Mouse (Mus musculus): Measurements from ENCODE around the gene Clasrp. TPM values are rescaled to one million over a fixed set of nuclear protein-coding genes. Genes with fewer than 3 reads are reported as not detected.

Clasrp gene
- 68.5 and 172 TPM in 2 replicates for polyA plus RNA-seq (2012; rRNA removed)

DNA sequence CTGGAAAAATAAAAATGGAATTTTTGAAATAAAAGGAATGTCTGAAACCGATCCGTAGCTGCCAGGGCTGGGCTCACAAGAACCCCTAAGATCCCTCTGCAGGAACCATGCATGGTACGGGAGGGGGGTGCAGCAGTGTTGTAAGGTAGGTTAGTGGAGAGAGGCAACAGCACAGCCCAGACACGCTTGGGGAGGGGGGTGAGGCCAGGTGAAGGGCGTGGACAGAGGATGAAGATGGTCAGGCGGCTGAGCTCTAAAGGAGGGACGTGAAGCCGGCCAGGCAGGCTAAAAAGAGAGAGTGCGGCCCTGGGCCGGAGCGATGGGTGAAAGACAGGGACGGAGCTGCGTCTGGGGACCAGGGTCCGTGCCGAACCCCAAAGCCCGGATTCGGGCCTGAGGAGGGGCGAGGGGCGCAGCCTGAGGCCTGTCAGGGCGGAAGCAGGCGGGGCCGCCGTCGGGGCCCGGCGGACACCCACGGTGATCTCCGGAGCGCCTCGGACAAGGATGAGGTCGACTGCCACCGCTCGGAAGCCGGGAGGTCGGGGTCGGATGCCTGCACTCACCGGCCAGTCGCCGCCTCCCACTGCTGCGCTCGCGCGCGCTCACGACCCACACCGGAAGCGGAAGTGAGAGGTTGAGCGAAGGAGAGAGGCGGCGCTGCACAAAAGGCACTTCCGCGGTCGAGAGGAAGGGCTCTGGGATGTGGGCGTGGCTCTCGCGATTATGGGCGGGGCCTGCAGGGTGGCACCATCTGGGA lies at the start of gene Clasrp:
Clasrp (minus strand) TSS at position 638 of the 757 bp plus-strand sequence.

GRCm38 (mm10) chr7:19629361-19629734 lies 25.1 kb upstream of the Clasrp start, which contains the start of gene Relb:
TSS of gene Relb (minus strand) at chr7:19629438.

DNA sequence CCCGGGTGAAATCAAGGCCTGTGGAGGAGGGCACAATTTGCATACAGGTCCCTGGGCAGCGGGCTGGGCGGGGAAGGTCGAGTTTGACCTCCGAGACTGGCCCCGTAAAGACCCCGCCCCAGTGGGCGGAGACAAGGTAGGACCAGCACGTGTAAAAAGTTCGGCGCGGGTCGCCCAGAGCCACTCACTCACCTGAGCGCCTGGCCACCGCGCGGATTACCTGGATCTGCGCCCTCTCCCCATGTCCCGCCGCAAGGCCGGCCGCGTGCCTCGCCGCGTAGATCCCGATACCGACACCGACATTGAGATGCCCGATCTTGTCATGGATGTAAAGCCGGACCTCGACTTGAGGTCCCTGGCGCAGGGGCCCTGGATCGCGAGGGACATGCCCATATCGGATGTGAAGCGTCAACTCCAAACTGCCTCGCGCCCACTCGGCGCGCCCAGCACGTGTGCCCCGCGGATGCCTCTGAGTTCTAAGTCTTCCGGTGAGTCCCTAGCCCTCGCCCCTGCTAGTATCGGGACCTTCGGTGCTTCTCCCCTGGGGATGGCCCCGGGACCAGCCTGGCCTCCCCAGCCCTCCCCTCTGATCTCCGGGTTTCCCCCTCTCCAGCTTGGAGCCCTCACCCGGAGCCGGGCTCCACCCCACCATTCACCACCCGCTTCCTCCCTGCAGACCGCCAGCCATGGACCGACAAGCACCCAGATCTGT lies 27.0 kb downstream of the Clasrp start, which contains the start of the genes Zfp296 and Gemin7:
Zfp296 (plus strand) TSS at position 147 of the 712 bp plus-strand sequence.
Gemin7 (minus strand) TSS at position 455 of the 712 bp plus-strand sequence.

GRCm38 (mm10) chr7:19562643-19563410 lies 41.5 kb downstream of the Clasrp start, which contains the start of gene Ppp1r37:
TSS of gene Ppp1r37 (minus strand) at chr7:19563076.

Other genes starting within 250 kb of the Clasrp start
- gene Cd3eap, start 245.0 kb downstream of the Clasrp start, polyA plus RNA-seq (2012; rRNA removed), result 3.9 and 7.8 TPM in 2 replicates
- 21.4 and 23.5 TPM in 2 replicates for gene Ppp1r13l, start 244.7 kb downstream of the Clasrp start, polyA plus RNA-seq (2012; rRNA removed)
- 25.1 and 27.9 TPM in 2 replicates for gene Ercc2, start 222.5 kb downstream of the Clasrp start, polyA plus RNA-seq (2012; rRNA removed)
- 16.2 and 18.5 TPM in 2 replicates for gene Klc3, start 200.4 kb downstream of the Clasrp start, polyA plus RNA-seq (2012; rRNA removed)
- 315 and 356 TPM in 2 replicates for gene Ckm, start 199.7 kb downstream of the Clasrp start, polyA plus RNA-seq (2012; rRNA removed)
- gene Mark4, start 145.7 kb downstream of the Clasrp start, polyA plus RNA-seq (2012; rRNA removed), result 10.8 and 27.7 TPM in 2 replicates
- 6.3 and 7.2 TPM in 2 replicates for gene Exoc3l2, start 141.2 kb downstream of the Clasrp start, polyA plus RNA-seq (2012; rRNA removed)
- gene Bloc1s3, start 96.1 kb downstream of the Clasrp start, polyA plus RNA-seq (2012; rRNA removed), result 7.3 and 15.7 TPM in 2 replicates
- 119 and 179 TPM in 2 replicates for gene Trappc6a, start 96.1 kb downstream of the Clasrp start, polyA plus RNA-seq (2012; rRNA removed)
- 45.5 and 87.5 TPM in 2 replicates for gene Nkpd1, start 86.6 kb downstream of the Clasrp start, polyA plus RNA-seq (2012; rRNA removed)
- 78.3 and 88.5 TPM in 2 replicates for gene Ppp1r37, start 41.4 kb downstream of the Clasrp start, polyA plus RNA-seq (2012; rRNA removed)
- gene Zfp296, start 27.2 kb downstream of the Clasrp start, polyA plus RNA-seq (2012; rRNA removed), result 7.5 and 7.9 TPM in 2 replicates
- gene Gemin7, start 26.9 kb downstream of the Clasrp start, polyA plus RNA-seq (2012; rRNA removed), result 59.4 and 88.0 TPM in 2 replicates
- 10.6 and 18.6 TPM in 2 replicates for gene Relb, start 25.0 kb upstream of the Clasrp start, polyA plus RNA-seq (2012; rRNA removed)
- gene Clptm1, start 60.5 kb upstream of the Clasrp start, polyA plus RNA-seq (2012; rRNA removed), result 55.4 and 69.0 TPM in 2 replicates
- gene Apoc2, start 73.5 kb upstream of the Clasrp start, polyA plus RNA-seq (2012; rRNA removed), result 1.1 and 1.6 TPM in 2 replicates
- gene Gm44805, start 76.9 kb upstream of the Clasrp start, polyA plus RNA-seq (2012; rRNA removed), result not detected in 2 replicates
- 0.37 TPM in 1 of 2 replicates, not detected in the other for gene Apoc4, start 77.0 kb upstream of the Clasrp start, polyA plus RNA-seq (2012; rRNA removed)
- 6.5 and 8.3 TPM in 2 replicates for gene Apoc1, start 88.2 kb upstream of the Clasrp start, polyA plus RNA-seq (2012; rRNA removed)
- gene Apoe, start 94.7 kb upstream of the Clasrp start, polyA plus RNA-seq (2012; rRNA removed), result 235 and 380 TPM in 2 replicates
- 58.9 and 85.6 TPM in 2 replicates for gene Tomm40, start 111.0 kb upstream of the Clasrp start, polyA plus RNA-seq (2012; rRNA removed)
- 64.6 and 101 TPM in 2 replicates for gene Nectin2, start 146.0 kb upstream of the Clasrp start, polyA plus RNA-seq (2012; rRNA removed)
- gene Bcam, start 166.5 kb upstream of the Clasrp start, polyA plus RNA-seq (2012; rRNA removed), result 52.3 and 63.9 TPM in 2 replicates
- 41.1 and 54.6 TPM in 2 replicates for gene Cblc, start 192.3 kb upstream of the Clasrp start, polyA plus RNA-seq (2012; rRNA removed)
- 47.9 and 87.5 TPM in 2 replicates for gene Bcl3, start 218.3 kb upstream of the Clasrp start, polyA plus RNA-seq (2012; rRNA removed)
- gene Gm19345, start 247.5 kb upstream of the Clasrp start, polyA plus RNA-seq (2012; rRNA removed), result 0.53 TPM in 1 of 2 replicates, not detected in the other